Mouse (Mus musculus) testis, adult 2 months (tissue): ENCODE measurements around the gene Sostdc1.

Source experiments
- CTCF ChIP-seq: fragments of 200-500 bp; IDR thresholded peaks from 2 replicates; pipeline ENCODE4 v1.5.1; 2012; ENCODE audit warnings: low read depth, mild to moderate bottlenecking, inconsistent platforms, low read length, moderate library complexity; ENCODE audit not compliant: control insufficient read depth, insufficient read depth, insufficient replicate concordance
- POLR2A ChIP-seq: fragments of 200-500 bp; IDR thresholded peaks from 2 replicates; pipeline ENCODE4 v1.6.1; 2012; ENCODE audit warnings: low read depth, mild to moderate bottlenecking, inconsistent platforms, low read length, moderate library complexity; ENCODE audit not compliant: control insufficient read depth

DNA sequence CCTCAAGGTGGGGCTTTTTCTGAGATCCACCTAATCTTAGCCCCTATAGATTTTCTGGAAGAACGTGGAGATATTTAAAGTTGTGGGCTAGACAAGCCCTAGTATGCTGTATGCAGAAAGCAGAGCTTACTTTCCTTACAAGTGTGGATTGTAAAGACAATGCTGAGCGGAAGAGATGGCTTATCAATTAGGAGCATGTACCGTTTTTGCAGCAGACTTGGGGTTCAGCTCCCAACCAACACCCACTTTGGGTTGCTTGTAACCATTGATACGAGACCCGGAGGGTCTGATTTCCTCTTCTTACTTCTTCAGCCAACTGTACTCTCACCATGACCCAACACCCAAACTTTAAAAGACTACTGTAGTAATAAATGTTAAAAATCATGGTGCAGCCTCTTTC lies 46.8 kb downstream of the Sostdc1 start:
- TF ChIP-seq POLR2A (no peak), CTCF (no peak)
